ENCODE assay signal across 22 mouse cellular contexts in the genomic region with DNA sequence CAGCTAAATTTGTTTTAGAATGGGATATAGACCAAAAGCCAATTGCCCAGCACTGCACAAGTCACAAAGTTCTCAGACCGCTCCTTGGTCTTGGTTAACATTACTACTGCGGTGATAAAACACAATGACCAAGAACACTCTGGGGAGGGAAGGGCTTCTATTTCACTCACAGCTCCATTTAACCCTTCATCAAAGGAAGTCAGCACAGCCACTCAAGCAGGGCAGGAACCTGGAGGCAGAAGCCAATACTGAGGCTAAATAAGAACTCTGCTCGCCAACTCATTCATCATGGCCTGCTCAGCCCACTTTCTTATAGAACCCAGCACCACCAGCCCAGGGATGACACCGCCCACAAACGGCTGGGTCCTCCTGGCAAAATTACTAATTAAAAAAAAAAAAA. TPM values are rescaled to one million over a fixed set of nuclear protein-coding genes. Genes with fewer than 3 reads are reported as not detected.
DNase-seq lines count a peak whose midpoint lies in the region; ATAC-seq lines count a peak whose summit lies in the region.
"Had no signal": no experiment of that assay in that cellular context is flagged by ENCODE, and none has a peak within 500 bp of the region (broad histone marks: within the 10 kb centered on the region; RNA-seq: fewer than 3 reads in every experiment).

No protein-coding gene starts in this region.

- H3K4me3 ChIP-seq in embryonic facial prominence, embryonic 12.5 days = no peak overlapping the region
- no peak overlapping the region for H3K4me3 ChIP-seq in embryonic facial prominence, embryonic 10.5 days
- no peak overlapping the region for H3K4me3 ChIP-seq in heart, embryonic 13.5 days
- H3K4me3 ChIP-seq in kidney, embryonic 15.5 days (replicated peaks) = no peak overlapping the region
- H3K4me3 ChIP-seq: embryonic facial prominence, embryonic 15.5 days; erythroblast, embryonic 14.5 days; forebrain, embryonic 10.5 days; hindbrain, embryonic 15.5 days had no signal

- ATAC-seq in embryonic facial prominence, embryonic 12.5 days (ENCODE audit: insufficient number of reproducible peaks, insufficient read depth, low FRiP score, low TSS enrichment) = no peak
- no peak for ATAC-seq in heart, embryonic 13.5 days (ENCODE audit: extremely low read depth, insufficient number of reproducible peaks, low FRiP score, low TSS enrichment)
- ATAC-seq in kidney, embryonic 15.5 days (replicated peaks; ENCODE audit: low FRiP score) = peak; percentile 65
- ATAC-seq: CD4-positive, CD25-positive, alpha-beta regulatory T cell, adult 4 months; forebrain, embryonic 14.5 days; intestine, embryonic 16.5 days had no signal

- no peak overlapping the region for H3K4me2 ChIP-seq in embryonic facial prominence, embryonic 12.5 days (replicated peaks)
- H3K4me2 ChIP-seq in heart, embryonic 13.5 days = no peak overlapping the region; the same call in 1 of the 2 replicates
- no peak overlapping the region for H3K4me2 ChIP-seq in kidney, embryonic 15.5 days
- H3K4me2 ChIP-seq: embryonic facial prominence, embryonic 15.5 days; hindbrain, embryonic 15.5 days had no signal

- no peaks in the 10 kb centered on the region for H3K9me3 ChIP-seq in embryonic facial prominence, embryonic 12.5 days
- no peaks in the 10 kb centered on the region for H3K9me3 ChIP-seq in embryonic facial prominence, embryonic 10.5 days
- H3K9me3 ChIP-seq in heart, embryonic 13.5 days = no peaks in the 10 kb centered on the region; the same call in 1 of the 2 replicates
- H3K9me3 ChIP-seq in kidney, embryonic 15.5 days (replicated peaks) = no peaks in the 10 kb centered on the region
- H3K9me3 ChIP-seq: embryonic facial prominence, embryonic 15.5 days; forebrain, embryonic 10.5 days; hindbrain, embryonic 15.5 days had no signal

- no peak for DNase-seq in embryonic facial prominence, embryonic 10.5 days (ENCODE audit: low spot score)
- DNase-seq in heart, postnatal 25 days (ENCODE audit: low spot score) = no peak
- DNase-seq in kidney, adult 11 months = no peak
- DNase-seq in ZHBTc4 (ENCODE audit: low read depth, low spot score) = peak; percentile 40
- no peak for DNase-seq in urinary bladder, adult 2 months (ENCODE audit: low spot score)
- DNase-seq: adrenal gland, postnatal 10 days; B cell, adult 2 months; cerebellum, adult 11-12 months; cerebellum, adult 9-10 months; cerebellum, postnatal 36 days; gastrocnemius, postnatal 10 days; heart, postnatal 14 days had no signal

- WGBS in embryonic facial prominence, embryonic 12.5 days = 89% methylated on average over 5 of the region's 5 CpGs
- WGBS in embryonic facial prominence, embryonic 10.5 days = 89% methylated on average over 5 of the region's 5 CpGs
- WGBS in heart, embryonic 13.5 days = 85% methylated on average over 5 of the region's 5 CpGs
- 47% methylated on average over 5 of the region's 5 CpGs for WGBS in kidney, embryonic 15.5 days

- H3K9ac ChIP-seq in embryonic facial prominence, embryonic 12.5 days = no peak overlapping the region
- H3K9ac ChIP-seq in heart, embryonic 13.5 days = no peak overlapping the region
- no peak overlapping the region for H3K9ac ChIP-seq in kidney, embryonic 15.5 days
- H3K9ac ChIP-seq: embryonic facial prominence, embryonic 15.5 days; hindbrain, embryonic 15.5 days had no signal

- 0 out of 2 replicates have a peak, but pooled peaks cover 7% of the 10 kb centered on the region for H3K4me1 ChIP-seq in embryonic facial prominence, embryonic 12.5 days
- peaks cover 12% of the 10 kb centered on the region for H3K4me1 ChIP-seq in embryonic facial prominence, embryonic 10.5 days
- H3K4me1 ChIP-seq in heart, embryonic 13.5 days = peaks cover 27% of the 10 kb centered on the region
- H3K4me1 ChIP-seq in kidney, embryonic 15.5 days = peaks cover 18% of the 10 kb centered on the region

- H3K36me3 ChIP-seq in embryonic facial prominence, embryonic 12.5 days = no peaks in the 10 kb centered on the region
- no peaks in the 10 kb centered on the region for H3K36me3 ChIP-seq in embryonic facial prominence, embryonic 10.5 days (replicated peaks)
- no peaks in the 10 kb centered on the region for H3K36me3 ChIP-seq in heart, embryonic 13.5 days
- H3K36me3 ChIP-seq in kidney, embryonic 15.5 days = no peaks in the 10 kb centered on the region
- H3K36me3 ChIP-seq: embryonic facial prominence, embryonic 15.5 days; forebrain, embryonic 10.5 days; hindbrain, embryonic 15.5 days had no signal

- intact Hi-C loops in heart, postnatal 25 days (cut with DNase I) = no loop called here

- H3K27ac ChIP-seq in embryonic facial prominence, embryonic 12.5 days = peak overlapping the region; percentile 17; the same call in 1 of the 2 replicates
- no peak overlapping the region for H3K27ac ChIP-seq in embryonic facial prominence, embryonic 10.5 days (replicated peaks)
- H3K27ac ChIP-seq in heart, embryonic 13.5 days (replicated peaks) = peak overlapping the region; percentile 30; the same call in 1 of the 2 replicates
- H3K27ac ChIP-seq in kidney, embryonic 15.5 days = peak overlapping the region; percentile 78
- H3K27ac ChIP-seq: embryonic facial prominence, embryonic 15.5 days; forebrain, embryonic 10.5 days; hindbrain, embryonic 15.5 days had no signal

- no peaks in the 10 kb centered on the region for H3K27me3 ChIP-seq in embryonic facial prominence, embryonic 12.5 days
- no peaks in the 10 kb centered on the region for H3K27me3 ChIP-seq in embryonic facial prominence, embryonic 10.5 days (replicated peaks; ENCODE audit: low read depth, poor library complexity, severe bottlenecking)
- H3K27me3 ChIP-seq in heart, embryonic 13.5 days (replicated peaks) = no peaks in the 10 kb centered on the region
- H3K27me3 ChIP-seq in kidney, embryonic 15.5 days = no peaks in the 10 kb centered on the region
- H3K27me3 ChIP-seq: embryonic facial prominence, embryonic 15.5 days; hindbrain, embryonic 15.5 days had no signal

RNA-seq across cellular contexts. Expression of a gene that starts 29.3 kb away (rescaled TPM):
- 26.2 and 28.9 TPM in 2 replicates for polyA plus RNA-seq in embryonic facial prominence, embryonic 12.5 days (2016; fragmentation: Nextera tagmentation; extraction: Ambion mirVana)
- 20.7 and 21.5 TPM in 2 replicates for polyA plus RNA-seq in embryonic facial prominence, embryonic 10.5 days (2016; fragmentation: Nextera tagmentation; extraction: Ambion mirVana)
- 9.6 and 9.7 TPM in 2 replicates for polyA plus RNA-seq in heart, embryonic 13.5 days (2015; fragmentation: Nextera tagmentation; extraction: Ambion mirVana)
- 1 to 10 TPM; 5.6 to 6.0 TPM for total RNA-seq in heart, postnatal 25 days (2021)
- 19.3 and 21.8 TPM in 2 replicates for polyA plus RNA-seq in kidney, embryonic 15.5 days (2015; fragmentation: Nextera tagmentation; extraction: Ambion mirVana)
- polyA plus RNA-seq in urinary bladder, adult 2 months (2012; rRNA removed) = 7.9 and 9.8 TPM in 2 replicates

RNA-seq across cellular contexts. Expression of a gene that starts 57.5 kb away (rescaled TPM):
- 28.9 and 31.1 TPM in 2 replicates for polyA plus RNA-seq in embryonic facial prominence, embryonic 12.5 days (2016; fragmentation: Nextera tagmentation; extraction: Ambion mirVana)
- polyA plus RNA-seq in embryonic facial prominence, embryonic 10.5 days (2016; fragmentation: Nextera tagmentation; extraction: Ambion mirVana) = 25.1 and 28.1 TPM in 2 replicates
- polyA plus RNA-seq in heart, embryonic 13.5 days (2015; fragmentation: Nextera tagmentation; extraction: Ambion mirVana) = 20.2 and 24.8 TPM in 2 replicates
- total RNA-seq in heart, postnatal 25 days (2021) = 10 to 100 TPM; 47.2 to 47.9 TPM
- polyA plus RNA-seq in kidney, embryonic 15.5 days (2015; fragmentation: Nextera tagmentation; extraction: Ambion mirVana) = 29.2 and 33.6 TPM in 2 replicates
- 27.3 and 30.4 TPM in 2 replicates for polyA plus RNA-seq in urinary bladder, adult 2 months (2012; rRNA removed)

RNA-seq across cellular contexts. Expression of a gene that starts 57.6 kb away (rescaled TPM):
- polyA plus RNA-seq in embryonic facial prominence, embryonic 12.5 days (2016; fragmentation: Nextera tagmentation; extraction: Ambion mirVana) = 25.0 and 25.7 TPM in 2 replicates
- polyA plus RNA-seq in embryonic facial prominence, embryonic 10.5 days (2016; fragmentation: Nextera tagmentation; extraction: Ambion mirVana) = 21.0 and 21.6 TPM in 2 replicates
- polyA plus RNA-seq in heart, embryonic 13.5 days (2015; fragmentation: Nextera tagmentation; extraction: Ambion mirVana) = 16.0 and 16.6 TPM in 2 replicates
- total RNA-seq in heart, postnatal 25 days (2021) = 10 to 100 TPM; 42.8 to 47.2 TPM
- polyA plus RNA-seq in kidney, embryonic 15.5 days (2015; fragmentation: Nextera tagmentation; extraction: Ambion mirVana) = 13.8 and 15.1 TPM in 2 replicates
- polyA plus RNA-seq in urinary bladder, adult 2 months (2012; rRNA removed) = 20.8 and 21.6 TPM in 2 replicates
